Mouse (Mus musculus) E14TG2a.4 (cell line): Measurements from ENCODE around the gene Yars.

Experiments
- H3K27me3 ChIP-seq: 2 replicates; pipeline ENCODE4 v1.6.1; 2014; ENCODE audit warnings: low read length, control low read depth; ENCODE audit not compliant: insufficient read depth
- H3K36me3 ChIP-seq: 2 replicates; pipeline ENCODE4 v1.6.1; 2014; ENCODE audit warnings: low read length, control low read depth; ENCODE audit not compliant: insufficient read depth
- H3K4me1 ChIP-seq: replicated peaks from 2 replicates; pipeline ENCODE4 v1.6.1; 2014; ENCODE audit warnings: low read depth, low read length, control low read depth
- H3K4me3 ChIP-seq: replicated peaks from 2 replicates; pipeline ENCODE4 v1.5.1; 2014; ENCODE audit warnings: mild to moderate bottlenecking, low read length
- H3K9me3 ChIP-seq: 2 replicates; pipeline ENCODE4 v1.6.1; 2014; ENCODE audit warnings: low read length, control low read depth
- CTCF ChIP-seq: conservative IDR thresholded peaks from 2 replicates; pipeline ENCODE4 v1.5.1; 2014; ENCODE audit warnings: low read length
- NANOG ChIP-seq: IDR thresholded peaks from 2 replicates; pipeline ENCODE4 v1.6.1; 2014; ENCODE audit warnings: borderline replicate concordance, low read length, mixed read lengths
- POU5F1 ChIP-seq: IDR thresholded peaks from 2 replicates; pipeline ENCODE4 v1.6.1; 2014; ENCODE audit warnings: low read length, borderline replicate concordance

The Yars gene

DNA sequence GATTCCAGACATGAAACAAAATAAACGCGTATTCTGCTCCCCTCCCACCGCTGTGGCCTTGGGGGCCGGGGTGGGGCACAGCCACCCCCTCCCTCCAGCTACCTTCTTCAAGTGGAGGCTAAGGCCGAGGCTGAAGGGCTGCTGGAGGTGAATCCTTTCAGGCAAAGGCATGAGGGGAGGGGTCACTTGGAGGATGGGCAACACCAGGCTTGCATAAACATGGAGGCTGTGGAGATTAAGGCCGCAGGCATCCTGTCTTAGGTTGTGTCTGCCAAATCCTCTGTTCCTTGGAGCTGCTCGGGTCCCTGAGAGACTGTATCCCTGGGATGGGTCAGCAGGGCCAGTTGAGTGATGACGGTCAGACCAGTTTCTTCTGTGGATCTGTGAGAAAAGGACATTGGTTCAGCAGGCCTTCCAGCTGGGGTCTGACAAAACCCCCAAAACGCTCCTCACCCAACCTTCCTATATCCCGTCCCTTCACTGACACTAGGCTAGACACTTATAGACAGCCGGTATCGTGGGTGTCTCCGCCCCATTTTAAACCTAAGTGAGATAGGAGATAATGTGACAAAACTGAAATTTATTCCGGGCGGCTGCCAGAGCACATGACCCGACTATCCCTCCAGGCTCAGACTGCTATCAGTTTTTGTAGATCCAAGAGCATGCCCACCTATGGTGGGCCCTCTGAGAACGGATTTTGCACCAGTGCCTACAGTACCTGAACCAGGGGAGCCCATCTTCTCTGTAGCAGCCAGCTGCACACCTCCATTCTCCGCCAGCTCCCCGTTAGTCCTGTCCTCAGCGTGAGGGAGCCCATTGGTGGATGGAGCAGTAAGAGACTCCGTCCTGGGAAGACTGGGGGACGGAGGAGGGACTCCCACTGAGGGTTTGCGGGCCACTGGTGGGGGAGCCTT is 31.8 kb downstream of the Yars start:
- no peak for TF ChIP-seq POU5F1
- TF ChIP-seq CTCF = no peak
- no peak for TF ChIP-seq NANOG

GRCm38 (mm10) chr4:129222019-129222925 is 32.7 kb downstream of the Yars start:
- no peaks in the 10 kb centered on the region for H3K27me3 ChIP-seq
- H3K4me1 ChIP-seq = peaks cover 100% of the 10 kb centered on the region
- H3K9me3 ChIP-seq = no peaks in the 10 kb centered on the region
- peak overlapping the region; percentile 79 for H3K4me3 ChIP-seq
- TF ChIP-seq POU5F1 (no peak), NANOG (no peak), CTCF (no peak)
- peaks cover 88% of the 10 kb centered on the region for H3K36me3 ChIP-seq

More for the DNA sequence above, 31.8 kb downstream of the Yars start:
- H3K36me3 ChIP-seq = peaks cover 97% of the 10 kb centered on the region
- no peaks in the 10 kb centered on the region for H3K9me3 ChIP-seq
- peaks cover 100% of the 10 kb centered on the region for H3K4me1 ChIP-seq
- peak overlapping the region; percentile 79 for H3K4me3 ChIP-seq
- H3K27me3 ChIP-seq = no peaks in the 10 kb centered on the region

DNA sequence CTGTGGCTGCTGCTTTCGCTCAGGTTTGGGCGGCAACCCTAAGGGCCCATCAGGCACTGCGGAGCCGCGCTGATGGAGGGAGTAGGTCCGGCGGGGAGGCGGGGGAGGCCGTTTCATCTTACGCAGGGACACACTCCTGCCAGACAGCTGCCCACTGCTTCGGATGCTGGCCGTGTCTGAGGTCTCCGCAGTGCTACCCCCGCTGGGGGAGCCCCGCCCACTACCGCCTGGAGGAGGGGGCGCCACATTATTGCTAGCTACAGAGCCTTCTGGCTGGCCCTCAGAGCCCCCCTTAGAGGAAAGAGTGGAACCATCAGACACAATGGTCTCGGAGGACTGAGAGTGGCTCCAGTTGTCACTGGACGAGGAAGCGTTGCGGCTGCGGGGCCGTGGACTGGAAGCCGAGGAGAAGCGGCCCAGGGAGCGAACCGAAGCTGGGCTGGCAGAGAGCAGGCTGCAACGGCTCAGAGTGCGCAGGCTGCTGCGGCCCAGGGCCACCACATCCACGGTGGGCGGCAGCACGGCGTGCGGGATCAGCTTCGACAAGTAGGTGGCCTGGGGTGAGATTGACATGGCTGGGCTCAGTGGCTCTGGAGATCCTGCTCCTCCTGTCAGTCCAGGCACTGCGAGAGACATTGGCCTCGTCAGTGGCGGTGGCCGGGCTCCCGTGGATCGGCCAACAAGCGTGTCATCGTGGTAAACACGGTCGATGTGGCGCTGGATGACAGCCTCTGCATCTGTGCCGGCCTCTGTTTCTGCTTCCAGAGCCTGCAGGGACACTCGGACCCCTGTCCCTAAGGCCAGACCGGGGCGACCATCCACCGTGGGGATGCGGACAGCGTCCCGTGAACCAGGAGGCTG is 34.1 kb downstream of the Yars start:
- Histone ChIP-seq H3K36me3 (peaks cover 74% of the 10 kb centered on the region), H3K9me3 (no peaks in the 10 kb centered on the region), H3K4me1 (peaks cover 99% of the 10 kb centered on the region), H3K4me3 (peak overlapping the region; percentile 79), H3K27me3 (no peaks in the 10 kb centered on the region)
- TF ChIP-seq NANOG (no peak), CTCF (no peak), POU5F1 (no peak)

DNA sequence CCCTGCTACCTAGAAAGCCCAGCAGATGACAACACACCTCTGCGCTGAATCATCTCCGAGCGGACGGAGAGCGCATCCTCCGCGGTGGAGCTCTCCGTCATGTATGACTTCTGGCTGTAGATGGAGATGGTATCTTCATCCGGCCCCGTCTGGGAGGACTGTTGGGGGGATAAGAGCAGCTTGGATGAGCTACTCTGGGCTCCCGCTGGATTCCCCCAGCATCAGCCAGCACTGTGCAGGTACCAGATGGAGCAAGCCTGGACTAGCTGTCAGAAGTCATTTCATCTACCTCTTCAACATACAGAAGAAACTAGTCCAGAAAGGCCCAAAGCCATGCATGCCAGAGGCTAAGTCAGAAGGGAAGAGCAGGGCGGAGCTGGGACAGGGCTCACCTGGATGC is 35.8 kb downstream of the Yars start:
- H3K36me3 ChIP-seq = peaks cover 62% of the 10 kb centered on the region
- no peak for TF ChIP-seq POU5F1
- no peak for TF ChIP-seq NANOG
- TF ChIP-seq CTCF = no peak
- peak overlapping the region; percentile 79 for H3K4me3 ChIP-seq
- peaks cover 98% of the 10 kb centered on the region for H3K4me1 ChIP-seq
- no peaks in the 10 kb centered on the region for H3K9me3 ChIP-seq
- no peaks in the 10 kb centered on the region for H3K27me3 ChIP-seq

DNA sequence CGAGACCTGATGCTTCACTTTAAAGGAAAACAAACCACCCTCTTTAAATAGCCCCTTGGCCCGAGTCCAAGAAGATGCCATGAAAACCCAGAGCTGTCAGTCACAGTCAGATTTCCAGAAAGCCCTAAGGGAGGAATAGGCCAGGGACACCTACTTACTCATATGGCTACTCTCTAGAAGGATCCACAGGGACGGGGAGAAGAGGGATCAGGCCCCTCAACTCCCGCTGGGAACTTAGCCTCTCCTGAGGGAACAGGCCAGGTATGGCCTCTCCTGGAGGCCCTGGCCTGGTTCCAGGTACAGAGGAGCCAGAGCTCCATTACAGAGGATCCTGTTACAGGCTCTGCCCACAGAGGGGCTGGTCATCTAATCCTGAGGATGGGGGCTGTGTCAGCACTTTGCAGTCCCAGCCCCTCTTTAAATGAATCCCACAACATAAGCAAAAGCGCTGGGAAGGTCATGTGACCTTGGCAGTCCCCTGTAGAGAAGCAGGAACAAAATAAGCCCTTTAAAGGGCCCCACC is 36.9 kb downstream of the Yars start:
- no peak for TF ChIP-seq CTCF
- no peak for TF ChIP-seq NANOG
- no peak for TF ChIP-seq POU5F1
- Histone ChIP-seq H3K9me3 (no peaks in the 10 kb centered on the region), H3K27me3 (no peaks in the 10 kb centered on the region), H3K4me1 (peaks cover 98% of the 10 kb centered on the region), H3K36me3 (peaks cover 50% of the 10 kb centered on the region), H3K4me3 (peak overlapping the region; percentile 79)

GRCm38 (mm10) chr4:129227170-129227984 is 37.8 kb downstream of the Yars start:
- H3K9me3 ChIP-seq = no peaks in the 10 kb centered on the region
- TF ChIP-seq POU5F1 (no peak), CTCF (no peak), NANOG (no peak)
- H3K27me3 ChIP-seq = no peaks in the 10 kb centered on the region
- H3K4me3 ChIP-seq = peak overlapping the region; percentile 79
- H3K4me1 ChIP-seq = peaks cover 98% of the 10 kb centered on the region
- peaks cover 41% of the 10 kb centered on the region for H3K36me3 ChIP-seq

GRCm38 (mm10) chr4:129227985-129228381 is 38.4 kb downstream of the Yars start:
- Histone ChIP-seq H3K27me3 (no peaks in the 10 kb centered on the region), H3K9me3 (no peaks in the 10 kb centered on the region), H3K4me1 (peaks cover 98% of the 10 kb centered on the region), H3K36me3 (peaks cover 37% of the 10 kb centered on the region), H3K4me3 (peak overlapping the region; percentile 79)
- TF ChIP-seq CTCF (no peak), NANOG (no peak), POU5F1 (no peak)
